Mouse (Mus musculus): ENCODE measurements around the gene Alg1. TPM values are rescaled to one million over a fixed set of nuclear protein-coding genes. Genes with fewer than 3 reads are reported as not detected.

The Alg1 gene
- polyA plus RNA-seq, 1 experiment from 2014 or later, result 12.8 TPM

DNA sequence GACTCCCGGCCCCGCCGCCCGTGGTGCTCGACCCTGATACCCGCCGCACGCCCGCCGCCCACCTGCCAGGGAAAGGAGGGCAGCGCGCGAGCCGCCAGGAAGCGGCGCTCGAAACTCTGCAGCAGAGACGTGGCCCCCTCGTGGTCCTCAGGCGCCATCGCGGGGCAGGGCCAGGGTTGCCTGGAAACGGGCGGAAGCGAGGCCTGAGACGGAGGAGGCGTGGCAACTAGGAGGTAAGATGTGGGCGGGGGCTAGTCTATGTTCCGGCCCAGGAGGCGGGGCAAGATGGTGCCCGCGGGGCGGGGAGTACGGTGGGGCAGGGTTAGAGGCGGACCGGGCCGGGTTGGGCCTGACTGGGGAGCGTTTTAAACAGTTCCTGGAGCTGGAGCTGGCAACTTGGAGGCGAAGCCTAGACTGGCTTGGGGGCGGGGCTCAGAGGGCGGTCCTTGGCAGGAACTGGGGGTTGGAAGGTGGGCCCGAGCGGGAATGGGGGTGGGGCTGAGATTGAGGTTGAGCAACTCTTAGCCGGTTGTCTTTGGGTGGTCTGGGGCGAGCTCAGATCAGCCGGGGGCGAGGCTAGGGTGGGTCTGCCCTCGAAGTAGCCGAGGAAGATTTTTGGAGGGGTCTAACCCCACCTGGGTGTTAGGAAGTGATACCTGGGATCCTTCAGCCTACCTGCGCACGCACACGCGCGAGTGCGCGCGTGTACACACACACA lies 22.5 kb downstream of the Alg1 start, which contains the start of gene Eef2kmt:
TSS of gene Eef2kmt (minus strand) at position 205 of the 718 bp plus-strand sequence.
- peak within 1 kb of the TSS; percentile 87 for H3K4me3 ChIP-seq (ENCODE audit: inconsistent target)
- under 1% methylated on average over 44 of the region's 57 CpGs for WGBS (ENCODE audit: missing documents)

DNA sequence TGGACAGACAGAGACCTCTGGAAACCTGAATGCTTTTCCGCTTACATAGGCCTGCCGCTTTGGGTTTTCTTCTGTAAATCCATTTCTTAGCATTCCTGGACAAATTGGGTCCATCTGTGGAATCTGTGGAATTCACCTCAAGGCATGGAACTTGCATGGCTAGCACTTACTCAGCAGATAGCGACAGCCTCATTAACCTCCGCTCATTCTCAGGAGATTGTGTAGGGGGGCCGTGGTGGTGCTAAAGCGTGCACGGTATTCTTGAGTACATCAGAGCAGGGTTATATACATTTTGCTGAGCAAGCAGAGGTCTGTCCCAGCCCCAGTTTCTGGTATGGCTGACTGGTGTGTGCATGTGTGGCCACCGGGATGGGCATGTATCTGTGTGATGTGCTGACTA lies 29.7 kb downstream of the Alg1 start:
- WGBS (ENCODE audit: missing documents), result 94% methylated on average over 8 of the region's 8 CpGs
- Histone ChIP-seq H3K79me2 (ENCODE audit: inconsistent target) (no peaks in the 10 kb centered on the region), H3K36me3 (ENCODE audit: inconsistent target) (no peaks in the 10 kb centered on the region)

More for the DNA sequence above, 22.5 kb downstream of the Alg1 start, which contains the start of gene Eef2kmt:
- Histone ChIP-seq H3K36me3 (ENCODE audit: inconsistent target) (0 out of 2 replicates have a peak, but pooled peaks cover 7% of the 10 kb centered on the region), H3K79me2 (ENCODE audit: inconsistent target) (no peaks in the 10 kb centered on the region; the same call in 1 of the 2 replicates), H3K27ac (peak within 1 kb of the TSS; percentile 68)

DNA sequence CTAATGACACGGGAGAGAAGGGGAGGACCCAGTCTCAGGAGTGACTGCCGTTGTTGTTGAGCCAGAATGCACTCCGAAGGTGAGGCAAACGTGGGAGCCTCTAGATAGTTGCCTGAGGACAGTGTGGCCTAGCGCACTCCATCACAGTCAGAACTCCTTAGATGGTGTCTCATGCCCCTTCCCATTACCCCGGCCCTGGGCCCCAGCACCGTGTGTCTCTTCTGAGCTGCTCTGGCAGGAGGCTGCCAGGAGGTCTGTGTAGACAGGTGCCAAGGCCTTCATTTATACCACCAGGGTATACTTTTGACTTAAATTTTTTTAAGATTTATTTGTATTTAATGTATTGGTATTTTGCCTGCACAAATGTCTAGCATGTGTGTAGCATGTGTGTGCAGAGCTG lies 30.5 kb downstream of the Alg1 start:
- 88% methylated on average over 7 of the region's 7 CpGs for WGBS (ENCODE audit: missing documents)
- Histone ChIP-seq H3K27ac (no peak overlapping the region), H3K36me3 (ENCODE audit: inconsistent target) (no peaks in the 10 kb centered on the region)

More for the DNA sequence above, 29.7 kb downstream of the Alg1 start:
- Histone ChIP-seq H3K4me3 (ENCODE audit: inconsistent target) (no peak overlapping the region), H3K27ac (no peak overlapping the region)

DNA sequence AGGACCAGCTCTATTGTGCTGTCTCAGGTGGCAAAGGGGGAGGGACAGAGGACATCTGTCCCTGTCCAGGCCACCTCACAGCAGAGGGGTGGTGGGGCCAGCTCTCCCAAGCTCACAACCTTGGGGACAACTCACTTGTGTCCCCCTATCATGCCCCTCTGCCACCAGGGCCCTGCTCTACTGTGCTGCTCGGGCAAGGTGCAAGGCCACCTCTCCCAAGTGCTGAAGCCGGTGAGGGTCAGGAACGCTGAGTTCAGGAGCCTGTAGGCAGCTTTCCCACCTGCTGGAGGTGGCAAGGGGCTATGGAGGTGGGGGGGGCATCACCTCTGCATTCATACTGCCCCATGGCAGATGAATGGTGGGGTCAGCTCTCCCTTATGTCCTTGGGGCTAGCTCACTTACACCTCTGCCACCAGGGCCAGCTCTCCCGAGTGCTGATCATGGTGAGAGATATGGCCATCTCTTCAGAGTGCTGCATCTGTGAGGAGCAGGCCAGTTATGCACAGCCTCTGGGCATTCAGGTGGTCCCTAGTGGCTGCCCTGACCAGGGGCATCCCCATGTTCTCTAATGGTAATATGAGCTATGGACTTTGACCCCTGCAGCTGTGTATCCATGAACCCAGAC lies 38.1 kb downstream of the Alg1 start:
- Histone ChIP-seq H3K36me3 (ENCODE audit: inconsistent target) (no peaks in the 10 kb centered on the region), H3K4me3 (ENCODE audit: inconsistent target) (no peak overlapping the region), H3K79me2 (ENCODE audit: inconsistent target) (no peaks in the 10 kb centered on the region), H3K27ac (no peak overlapping the region)
- WGBS (ENCODE audit: missing documents), result 95% methylated on average over 4 of the region's 4 CpGs

More for the DNA sequence above, 30.5 kb downstream of the Alg1 start:
- no peaks in the 10 kb centered on the region for H3K79me2 ChIP-seq (ENCODE audit: inconsistent target)
- H3K4me3 ChIP-seq (ENCODE audit: inconsistent target), result no peak overlapping the region

DNA sequence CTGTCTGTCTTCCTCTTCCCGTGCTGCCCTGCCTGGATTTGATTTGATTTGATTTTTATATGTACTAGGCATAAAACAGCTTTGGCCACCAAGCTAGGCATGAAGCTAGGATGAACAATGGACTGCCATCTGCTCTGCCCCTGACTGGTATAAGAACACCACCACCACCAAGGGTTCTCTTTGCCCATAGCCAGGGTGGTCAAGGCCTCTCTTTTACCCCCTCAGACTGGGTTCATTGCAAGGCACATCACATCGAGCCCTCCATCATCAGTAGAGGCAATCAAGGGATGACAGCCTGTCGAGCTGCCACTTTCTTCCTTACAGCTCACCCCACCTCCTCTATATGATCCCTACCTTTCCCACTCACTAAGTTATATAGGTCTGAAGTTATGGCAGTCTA lies 39.0 kb downstream of the Alg1 start:
- Histone ChIP-seq H3K27ac (no peak overlapping the region), H3K79me2 (ENCODE audit: inconsistent target) (no peaks in the 10 kb centered on the region)
- 89% methylated on average over 3 of the region's 3 CpGs for WGBS (ENCODE audit: missing documents)

DNA sequence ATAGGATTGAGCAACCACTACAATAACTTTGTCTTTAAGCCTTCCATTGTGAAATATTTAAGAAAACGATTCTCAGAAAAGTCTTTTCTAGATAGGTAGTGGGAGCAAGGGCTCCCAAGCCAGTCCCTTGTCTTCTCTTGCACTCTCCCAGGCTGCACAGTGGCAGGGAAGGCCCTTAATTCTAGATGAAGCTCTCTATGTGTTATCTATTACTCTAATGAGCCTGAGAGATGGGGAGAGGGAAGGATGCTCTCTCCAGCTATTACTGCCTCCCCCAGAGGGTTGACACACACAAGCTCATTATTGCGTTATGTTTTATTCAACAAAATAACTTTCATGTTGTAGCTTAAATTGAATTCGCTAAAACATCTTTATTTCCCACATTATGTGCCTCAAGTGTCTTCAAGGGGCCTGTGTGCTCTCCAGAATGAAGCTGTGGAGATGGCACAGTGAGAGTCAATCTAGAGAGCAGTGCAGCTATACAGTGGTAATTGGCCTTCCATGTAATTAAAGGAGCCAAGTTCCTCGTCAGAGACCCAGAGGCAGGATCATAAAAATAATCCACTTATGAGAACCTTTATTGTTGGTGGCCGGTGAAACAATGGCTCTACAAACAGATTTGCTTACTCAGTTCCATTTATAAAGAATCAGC lies 46.3 kb downstream of the Alg1 start:
- WGBS (ENCODE audit: missing documents), result 91% methylated on average over 5 of the region's 5 CpGs
- Histone ChIP-seq H3K79me2 (ENCODE audit: inconsistent target) (no peaks in the 10 kb centered on the region), H3K36me3 (ENCODE audit: inconsistent target) (no peaks in the 10 kb centered on the region), H3K27ac (no peak overlapping the region), H3K4me3 (ENCODE audit: inconsistent target) (no peak overlapping the region)

More for the DNA sequence above, 39.0 kb downstream of the Alg1 start:
- Histone ChIP-seq H3K4me3 (ENCODE audit: inconsistent target) (no peak overlapping the region), H3K36me3 (ENCODE audit: inconsistent target) (no peaks in the 10 kb centered on the region)

DNA sequence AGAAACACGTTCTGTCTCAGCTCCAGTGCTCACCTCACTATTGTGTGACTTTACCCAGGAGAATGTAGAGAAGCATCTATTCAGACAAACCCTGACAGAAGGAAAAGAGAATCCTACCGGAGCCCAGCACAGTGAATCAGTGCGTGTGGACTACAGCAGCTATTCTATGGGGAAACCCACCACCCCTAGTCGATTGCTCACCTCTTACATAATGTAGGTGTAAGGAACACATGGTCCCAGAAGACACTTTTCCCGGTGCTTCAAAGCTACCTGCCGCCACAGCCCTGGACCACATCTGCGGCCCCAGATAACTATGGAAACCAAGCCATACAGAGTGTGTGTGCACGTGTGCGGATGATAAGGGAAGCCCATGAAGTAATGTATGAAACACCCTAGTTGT lies 49.3 kb downstream of the Alg1 start:
- Histone ChIP-seq H3K4me3 (ENCODE audit: inconsistent target) (no peak overlapping the region), H3K79me2 (ENCODE audit: inconsistent target) (no peaks in the 10 kb centered on the region), H3K27ac (no peak overlapping the region), H3K36me3 (ENCODE audit: inconsistent target) (no peaks in the 10 kb centered on the region)
- WGBS (ENCODE audit: missing documents), result 88% methylated on average over 9 of the region's 9 CpGs

DNA sequence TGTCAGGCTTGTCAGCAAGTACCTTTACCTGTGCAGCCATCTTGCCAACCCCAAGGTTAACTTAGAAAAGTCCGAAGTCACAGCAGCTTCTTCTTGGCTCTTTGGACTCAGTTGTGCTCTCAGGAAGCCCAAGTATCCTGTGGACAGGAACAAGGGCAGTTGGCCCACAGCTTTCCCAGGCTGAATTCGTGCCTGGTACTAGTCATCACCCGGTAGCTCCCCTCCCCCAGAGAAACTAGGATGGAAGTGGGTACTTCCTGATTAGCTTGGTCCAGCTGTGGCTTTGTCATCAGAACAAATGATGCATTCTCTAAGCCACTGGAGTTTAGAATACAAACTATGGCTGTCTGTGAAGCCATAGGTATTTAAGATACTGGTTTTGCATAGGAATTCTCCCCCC lies 52.0 kb downstream of the Alg1 start:
- WGBS (ENCODE audit: missing documents), result 22% methylated on average over 3 of the region's 3 CpGs

More for the DNA sequence above, 52.0 kb downstream of the Alg1 start:
- H3K27ac ChIP-seq, result no peak overlapping the region
- no peaks in the 10 kb centered on the region for H3K36me3 ChIP-seq (ENCODE audit: inconsistent target)
- H3K79me2 ChIP-seq (ENCODE audit: inconsistent target), result no peaks in the 10 kb centered on the region
- no peak overlapping the region for H3K4me3 ChIP-seq (ENCODE audit: inconsistent target)

Other genes starting within 250 kb of the Alg1 start
- not detected in 3 replicates for gene Sept12, start 235.8 kb upstream of the Alg1 start, polyA plus RNA-seq (2018)
- not detected in 3 replicates for gene Smim22, start 226.3 kb upstream of the Alg1 start, polyA plus RNA-seq (2018)
- gene Rogdi, start 220.1 kb upstream of the Alg1 start, polyA plus RNA-seq (2018), result 10.0 to 27.5 TPM (median 22.6 TPM) in 3 replicates
- gene Glyr1, start 183.8 kb upstream of the Alg1 start, polyA plus RNA-seq (2018), result 72.3 to 104 TPM (median 77.0 TPM) in 3 replicates
- gene Ubn1, start 183.6 kb upstream of the Alg1 start, polyA plus RNA-seq (2018), result 24.3 to 40.2 TPM (median 37.5 TPM) in 3 replicates
- gene Ppl, start 101.2 kb upstream of the Alg1 start, polyA plus RNA-seq (2018), result not detected in 3 replicates
- not detected in 3 replicates for gene Sec14l5, start 86.5 kb upstream of the Alg1 start, polyA plus RNA-seq (2018)
- 75.7 to 106 TPM (median 79.8 TPM) in 3 replicates for gene Nagpa, start 29.6 kb upstream of the Alg1 start, polyA plus RNA-seq (2018)
- gene AU021092, start 11.3 kb upstream of the Alg1 start, polyA plus RNA-seq (2018), result not detected in 3 replicates
- gene Eef2kmt, start 22.4 kb downstream of the Alg1 start, polyA plus RNA-seq (2018), result 7.8 to 17.8 TPM (median 12.3 TPM) in 3 replicates

Data from macrophage (primary cell).